Mouse (Mus musculus) cortical plate, adult 2 months (tissue): ENCODE results near the gene Ago1. TPM values are rescaled to one million over a fixed set of nuclear protein-coding genes. Genes with fewer than 3 reads are reported as not detected.

Experiments used
- H3K27ac ChIP-seq: fragments of 200-500 bp; 2 replicates; pipeline ENCODE4 v1.5.1; 2012; ENCODE audit warnings: low read length, control low read depth, inconsistent platforms; ENCODE audit not compliant: insufficient read depth
- H3K4me1 ChIP-seq: fragments of 200-500 bp; 2 replicates; pipeline ENCODE4 v1.6.1; 2011; ENCODE audit warnings: low read length; ENCODE audit not compliant: control insufficient read depth, insufficient read depth
- H3K4me3 ChIP-seq: fragments of 200-500 bp; 2 replicates; pipeline ENCODE4 v1.5.1; 2011; ENCODE audit warnings: mild to moderate bottlenecking, low read length, control low read depth; ENCODE audit not compliant: insufficient read depth
- CTCF ChIP-seq: fragments of 200-500 bp; IDR thresholded peaks from 2 replicates; pipeline ENCODE4 v1.5.1; 2011; ENCODE audit warnings: mild to moderate bottlenecking, control low read depth, low read length; ENCODE audit not compliant: insufficient read depth; ENCODE audit errors: extremely low read depth
- POLR2A ChIP-seq: fragments of 200-500 bp; IDR thresholded peaks from 2 replicates; pipeline ENCODE4 v1.6.1; 2011; ENCODE audit warnings: mild to moderate bottlenecking, low read length, control low read depth; ENCODE audit not compliant: insufficient read depth; ENCODE audit errors: extremely low read depth
- polyA plus RNA-seq: library from polyadenylated mRNA; depleted of rRNA; stranded (reverse); fragments of >200 nt; gene quantifications from 2 replicates; pipeline ENCODE4 v1.2.3, GENCODE M21; 2012

Gene Ago1
- polyA plus RNA-seq, 1 experiment = 28.0 TPM

DNA sequence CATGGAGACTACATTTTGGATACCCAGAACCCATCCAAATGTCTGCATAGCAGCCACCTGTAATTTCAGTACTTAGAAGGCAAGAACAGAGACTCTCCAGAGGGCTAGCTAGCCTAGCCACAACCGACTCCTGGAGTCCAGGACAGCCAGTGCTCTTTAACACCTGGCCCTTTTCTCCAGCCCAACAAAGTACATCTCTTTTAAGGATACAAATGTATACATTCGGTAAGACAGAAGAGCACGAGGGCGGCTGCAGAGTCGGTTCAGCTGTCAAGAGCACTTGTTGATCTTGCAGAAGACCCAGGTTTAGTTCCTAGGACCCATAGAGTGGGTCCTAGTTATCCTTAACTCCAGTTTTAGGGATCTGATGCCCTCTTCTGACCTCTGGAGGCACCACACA is 13.1 kb upstream of the Ago1 start:
- TF ChIP-seq POLR2A (no peak), CTCF (no peak)
- H3K4me1 ChIP-seq = peaks cover 2% of the 10 kb centered on the region; the same call in 1 of the 2 replicates
- no peak overlapping the region for H3K27ac ChIP-seq
- H3K4me3 ChIP-seq = no peak overlapping the region

DNA sequence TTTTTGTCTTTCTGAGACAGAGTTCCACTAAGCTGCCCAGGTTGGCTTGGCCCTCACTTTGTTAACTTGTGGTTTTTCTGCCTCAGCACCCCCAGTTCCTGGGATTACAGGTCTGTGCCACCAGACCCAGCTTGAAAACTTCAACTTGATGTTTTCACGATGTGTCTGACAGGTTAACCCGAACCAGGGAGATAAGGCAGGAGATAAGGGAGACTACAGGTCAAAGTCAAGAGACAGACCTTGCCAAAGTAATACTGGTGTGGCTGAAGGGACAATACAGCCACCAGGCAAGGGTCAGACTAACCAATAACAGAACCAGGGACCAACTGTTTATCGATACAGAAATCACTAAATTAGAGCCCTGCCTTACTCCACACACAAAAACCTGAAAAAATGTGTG is 11.9 kb upstream of the Ago1 start:
- Histone ChIP-seq H3K4me3 (no peak overlapping the region), H3K27ac (no peak overlapping the region), H3K4me1 (no peaks in the 10 kb centered on the region)
- no peak for TF ChIP-seq POLR2A
- no peak for TF ChIP-seq CTCF

DNA sequence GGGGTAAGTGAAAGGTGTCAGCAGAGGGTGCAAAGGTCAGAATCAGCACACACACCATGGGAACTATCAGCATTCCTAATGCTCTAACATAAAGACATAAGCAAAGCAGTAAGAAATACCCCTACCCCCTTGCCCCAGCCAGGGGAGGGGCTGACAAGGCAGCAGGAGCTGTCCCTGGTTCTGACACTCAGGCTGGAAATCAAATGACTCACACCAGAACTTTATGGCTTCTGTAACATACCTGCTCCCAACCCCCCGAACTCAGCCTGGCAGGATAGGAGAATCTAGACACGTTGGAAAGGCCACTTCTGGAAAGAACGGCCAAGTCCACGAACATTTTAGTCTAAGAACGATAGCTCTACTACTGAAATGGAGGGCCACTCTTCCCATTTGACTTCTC is 4.6 kb upstream of the Ago1 start:
- no peak overlapping the region for H3K27ac ChIP-seq
- no peak overlapping the region for H3K4me3 ChIP-seq
- TF ChIP-seq CTCF (no peak), POLR2A (no peak)
- H3K4me1 ChIP-seq = 0 out of 2 replicates have a peak, but pooled peaks cover 1% of the 10 kb centered on the region

DNA sequence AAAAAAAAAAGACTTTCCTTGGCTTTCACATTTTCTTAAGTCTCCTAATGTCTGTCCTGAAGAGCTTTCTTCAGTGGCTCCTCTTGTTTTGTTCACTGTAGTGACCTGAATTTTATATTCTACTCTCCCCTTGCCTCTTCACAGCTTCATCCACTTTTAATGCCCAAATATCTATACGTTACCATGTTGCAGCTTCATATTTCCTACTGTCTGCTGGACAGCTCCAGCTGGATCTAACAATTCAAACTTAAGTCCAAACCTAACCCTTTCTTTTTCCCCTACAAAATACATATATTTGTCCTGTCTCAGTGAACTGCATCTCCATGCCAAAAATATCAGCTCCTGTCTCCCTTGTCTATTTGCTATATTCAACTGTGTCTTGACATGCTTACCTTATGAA is 951 bp upstream of the Ago1 start:
- no peak overlapping the region for H3K27ac ChIP-seq
- no peak overlapping the region; the same call in 1 of the 2 replicates for H3K4me3 ChIP-seq
- H3K4me1 ChIP-seq = peaks cover 4% of the 10 kb centered on the region
- TF ChIP-seq CTCF (no peak), POLR2A (no peak)

DNA sequence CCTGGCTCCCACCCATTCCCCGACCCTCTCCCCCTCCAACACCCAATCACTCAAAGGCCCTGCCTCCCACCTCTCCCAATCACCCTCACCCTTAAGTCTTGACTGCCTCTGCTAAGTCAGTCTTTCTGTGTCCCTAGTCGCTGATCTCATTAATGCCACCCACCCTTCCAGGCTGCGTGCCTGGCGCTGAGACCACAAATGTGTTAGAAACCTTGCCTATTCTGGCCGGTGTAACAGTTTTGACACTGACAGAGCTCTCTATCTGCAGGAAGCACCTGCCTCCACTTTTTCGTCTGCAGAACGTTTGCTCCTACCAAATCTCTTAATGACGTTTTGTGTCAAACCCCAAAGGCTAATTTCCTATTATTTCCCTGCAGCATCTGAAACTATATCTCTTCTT is 542 bp upstream of the Ago1 start:
- peaks cover 4% of the 10 kb centered on the region for H3K4me1 ChIP-seq
- peak overlapping the region; percentile 91 for H3K4me3 ChIP-seq
- TF ChIP-seq POLR2A (no peak), CTCF (no peak)
- no peak overlapping the region for H3K27ac ChIP-seq

DNA sequence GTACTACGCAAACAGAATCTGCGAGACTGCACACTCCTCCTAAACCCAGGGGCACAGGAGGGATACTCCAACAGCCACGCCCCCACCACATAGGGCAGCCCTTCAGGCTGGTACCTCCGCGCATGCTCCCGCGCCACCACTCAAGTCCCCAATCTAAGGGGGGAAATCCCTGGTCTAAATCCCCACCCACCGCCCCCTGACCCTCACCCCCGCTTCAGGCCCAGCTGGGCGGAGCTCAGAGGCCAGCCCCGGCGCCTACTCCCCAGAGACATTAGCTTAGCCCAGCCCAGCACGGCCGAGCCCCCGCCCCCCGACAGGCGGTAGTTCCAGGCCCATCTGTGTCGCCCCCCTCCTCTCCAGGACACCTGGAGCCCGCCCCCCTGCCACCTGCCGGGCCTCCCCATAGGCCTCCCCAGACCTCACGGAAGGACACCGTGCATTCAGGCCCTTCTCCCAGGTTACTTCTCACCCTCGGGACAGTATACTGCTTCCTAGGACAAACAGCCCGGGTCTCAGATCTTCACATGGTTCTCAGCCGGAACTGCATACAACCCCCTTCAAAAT is 580 bp downstream of the Ago1 start:
- TF ChIP-seq CTCF (no peak), POLR2A (no peak)
- Histone ChIP-seq H3K4me3 (peak overlapping the region; percentile 91), H3K27ac (peak overlapping the region; percentile 93), H3K4me1 (peaks cover 3% of the 10 kb centered on the region)

DNA sequence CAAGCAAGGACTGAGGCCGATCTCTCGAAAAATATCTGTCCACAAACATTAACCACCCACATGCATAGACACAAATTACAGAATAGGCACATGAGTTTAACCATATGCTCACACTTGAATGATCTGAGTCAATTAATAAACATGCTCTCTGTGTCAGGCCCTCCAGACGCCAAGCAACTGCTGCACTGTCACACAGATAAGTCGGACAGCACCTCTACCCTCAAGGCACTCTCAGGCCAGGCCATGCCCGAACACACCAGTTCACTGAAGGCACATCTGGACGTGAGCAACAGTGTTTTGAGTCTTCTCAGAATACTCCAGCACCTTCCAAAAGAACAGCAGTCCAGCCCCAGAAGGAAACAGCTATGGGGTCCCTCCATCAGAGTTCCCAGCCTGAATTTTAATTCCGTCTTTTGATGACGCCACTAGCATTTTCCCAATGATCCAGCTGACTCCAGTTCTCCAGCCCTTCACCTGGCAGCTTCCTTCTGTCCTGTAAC is 2.1 kb downstream of the Ago1 start:
- H3K4me3 ChIP-seq = no peak overlapping the region
- TF ChIP-seq CTCF (no peak), POLR2A (no peak)
- H3K4me1 ChIP-seq = peaks cover 3% of the 10 kb centered on the region
- no peak overlapping the region for H3K27ac ChIP-seq

DNA sequence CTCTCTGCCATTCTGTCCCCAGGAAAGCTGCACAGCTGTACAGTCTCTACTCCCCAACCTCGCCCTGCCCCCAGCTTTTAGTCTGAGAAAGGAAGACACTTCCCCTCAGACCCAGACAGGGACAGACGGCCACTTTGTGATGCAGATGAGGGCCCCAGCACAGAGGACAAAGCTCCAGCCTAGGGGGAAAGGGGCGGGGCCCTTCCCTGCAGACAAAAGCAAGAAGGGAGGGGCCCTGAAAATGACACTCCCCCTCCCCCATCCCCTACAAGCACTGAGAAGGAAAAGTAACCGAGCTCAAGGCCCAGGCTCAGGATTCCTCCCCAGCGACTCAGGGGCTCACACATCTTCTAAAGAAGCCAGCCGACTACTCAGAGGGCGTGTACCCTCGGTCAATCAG is 2.5 kb downstream of the Ago1 start:
- Histone ChIP-seq H3K27ac (0 out of 2 replicates have a peak overlapping the region, but pooled peaks have one; percentile 32), H3K4me1 (peaks cover 3% of the 10 kb centered on the region), H3K4me3 (no peak overlapping the region)
- TF ChIP-seq CTCF (no peak), POLR2A (no peak)

DNA sequence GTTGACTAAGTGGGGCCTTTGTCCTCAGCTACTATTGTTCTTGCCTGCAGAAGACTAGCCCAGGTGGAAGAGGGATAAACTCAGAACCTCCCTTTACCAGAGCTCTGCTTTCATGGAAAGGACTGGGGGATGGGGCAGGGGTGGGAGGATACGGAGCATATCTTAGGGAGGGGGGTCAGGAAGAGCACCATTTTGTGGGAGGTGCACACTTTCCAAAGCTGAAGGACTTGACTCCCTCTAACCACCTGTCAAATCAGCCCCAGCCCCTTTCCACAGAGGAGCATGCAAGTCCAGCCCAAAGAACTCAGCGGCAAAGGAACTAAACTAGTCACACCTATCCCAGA is 3.5 kb downstream of the Ago1 start:
- peaks cover 3% of the 10 kb centered on the region for H3K4me1 ChIP-seq
- TF ChIP-seq POLR2A (no peak), CTCF (no peak)
- no peak overlapping the region for H3K4me3 ChIP-seq
- no peak overlapping the region for H3K27ac ChIP-seq

DNA sequence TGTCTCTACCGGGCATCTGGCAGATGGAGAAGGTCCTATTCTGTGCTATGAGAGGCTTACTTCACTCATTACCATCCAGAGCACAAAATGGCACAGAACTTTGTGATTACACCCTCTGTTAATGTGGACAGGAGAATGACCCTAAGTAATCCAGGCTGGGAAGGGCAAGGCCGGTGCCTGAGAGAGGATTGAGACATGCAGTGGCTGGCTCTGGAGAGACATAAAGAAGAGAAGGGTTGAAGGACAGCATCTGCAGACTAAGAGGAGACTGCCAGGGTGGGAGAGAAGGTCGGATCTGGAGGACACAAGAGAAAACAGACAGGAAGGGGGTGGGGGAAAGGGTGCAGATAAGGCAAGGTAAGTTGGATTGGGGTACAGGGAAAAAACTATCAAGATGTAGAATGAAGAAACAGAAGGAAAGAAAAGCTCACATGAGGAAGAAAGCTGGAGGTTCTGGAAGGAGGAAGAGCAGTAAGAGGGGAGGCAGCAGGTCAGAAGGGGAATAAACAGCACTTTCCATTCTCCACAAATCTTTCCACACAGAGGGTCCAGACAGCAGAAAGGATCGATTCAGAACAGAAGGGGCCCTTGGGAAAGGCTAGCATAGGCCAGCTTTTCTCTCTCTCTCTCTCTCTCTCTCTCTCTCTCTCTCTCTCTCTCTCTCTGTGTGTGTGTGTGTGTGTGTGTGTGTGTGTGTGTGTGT is 4.0 kb downstream of the Ago1 start:
- TF ChIP-seq POLR2A (no peak), CTCF (no peak)
- peaks cover 3% of the 10 kb centered on the region for H3K4me1 ChIP-seq
- H3K4me3 ChIP-seq = no peak overlapping the region
- H3K27ac ChIP-seq = no peak overlapping the region
